Mouse (Mus musculus) olfactory bulb, adult 2 months (tissue): ENCODE measurements around the gene Arrdc2. TPM values are rescaled to one million over a fixed set of nuclear protein-coding genes. Genes with fewer than 3 reads are reported as not detected.

Source experiments
- H3K27ac ChIP-seq: fragments of 200-500 bp; 2 replicates; pipeline ENCODE4 v1.5.1; 2012; ENCODE audit warnings: low read depth, low read length; ENCODE audit not compliant: insufficient read depth
- H3K4me1 ChIP-seq: fragments of 200-500 bp; 2 replicates; pipeline ENCODE4 v1.6.1; 2012; ENCODE audit warnings: low read length; ENCODE audit not compliant: control insufficient read depth, insufficient read depth
- H3K4me3 ChIP-seq: fragments of 200-500 bp; 2 replicates; pipeline ENCODE4 v1.5.1; 2012; ENCODE audit warnings: mild to moderate bottlenecking, low read depth, low read length, moderate library complexity; ENCODE audit not compliant: insufficient read depth
- CTCF ChIP-seq: fragments of 200-500 bp; IDR thresholded peaks from 2 replicates; pipeline ENCODE4 v1.5.1; 2012; ENCODE audit warnings: low read depth, mild to moderate bottlenecking, low read length, moderate library complexity; ENCODE audit not compliant: insufficient read depth
- POLR2A ChIP-seq: fragments of 200-500 bp; IDR thresholded peaks from 2 replicates; pipeline ENCODE4 v1.6.1; 2012; ENCODE audit warnings: mild to moderate bottlenecking, low read depth, low read length, moderate library complexity; ENCODE audit not compliant: insufficient read depth
- WGBS: fragments of 180-500 bp; shearing (Covaris S2); methylation state at CpG from one replicate; pipeline ENCODE4 v1.1.7; 2018; 5-methylcytosine and 5-hydroxymethylcytosine counted together
- polyA plus RNA-seq: library from polyadenylated mRNA; stranded (reverse); fragments of >200 nt; gene quantifications from 2 replicates; pipeline ENCODE4 v1.2.4, GENCODE M21; 2012; ENCODE audit warnings: low replicate concordance; ENCODE audit not compliant: missing spikeins, insufficient read depth, insufficient read length

The Arrdc2 gene
- polyA plus RNA-seq, 1 experiment, result not detected

- no peak for TF ChIP-seq CTCF
- TF ChIP-seq POLR2A, result no peak
- 83% methylated on average over 5 of the region's 5 CpGs for WGBS
- Histone ChIP-seq H3K27ac (no peak overlapping the region), H3K4me1 (peaks cover 6% of the 10 kb centered on the region), H3K4me3 (no peak overlapping the region)
These were observed 3.8 kb upstream of the Arrdc2 start for GRCm38 (mm10) chr8:70843214-70843773.

DNA sequence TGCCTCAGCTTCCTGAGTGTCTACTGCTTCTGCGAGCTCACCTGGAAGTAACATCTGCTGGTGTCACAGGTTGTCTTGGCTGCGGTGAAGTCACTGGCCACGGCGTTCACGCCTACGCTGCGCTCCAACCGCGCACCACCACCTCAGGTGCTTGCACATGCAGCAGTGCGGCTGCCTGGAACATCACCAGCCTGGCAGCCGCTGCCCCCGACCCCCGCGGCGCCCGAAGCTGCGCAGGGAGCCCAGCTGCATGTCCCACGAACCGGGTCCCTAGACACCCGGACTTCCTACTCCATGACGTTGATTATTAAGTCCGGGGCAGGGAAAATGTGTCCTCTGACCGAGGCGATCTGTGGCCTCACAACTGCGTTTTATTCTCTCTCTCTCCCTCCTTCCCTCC, 3.0 kb upstream of the Arrdc2 start:
- Histone ChIP-seq H3K4me3 (no peak overlapping the region), H3K4me1 (peaks cover 6% of the 10 kb centered on the region), H3K27ac (no peak overlapping the region)
- TF ChIP-seq CTCF (no peak), POLR2A (no peak)
- WGBS, result 69% methylated on average over 25 of the region's 25 CpGs

DNA sequence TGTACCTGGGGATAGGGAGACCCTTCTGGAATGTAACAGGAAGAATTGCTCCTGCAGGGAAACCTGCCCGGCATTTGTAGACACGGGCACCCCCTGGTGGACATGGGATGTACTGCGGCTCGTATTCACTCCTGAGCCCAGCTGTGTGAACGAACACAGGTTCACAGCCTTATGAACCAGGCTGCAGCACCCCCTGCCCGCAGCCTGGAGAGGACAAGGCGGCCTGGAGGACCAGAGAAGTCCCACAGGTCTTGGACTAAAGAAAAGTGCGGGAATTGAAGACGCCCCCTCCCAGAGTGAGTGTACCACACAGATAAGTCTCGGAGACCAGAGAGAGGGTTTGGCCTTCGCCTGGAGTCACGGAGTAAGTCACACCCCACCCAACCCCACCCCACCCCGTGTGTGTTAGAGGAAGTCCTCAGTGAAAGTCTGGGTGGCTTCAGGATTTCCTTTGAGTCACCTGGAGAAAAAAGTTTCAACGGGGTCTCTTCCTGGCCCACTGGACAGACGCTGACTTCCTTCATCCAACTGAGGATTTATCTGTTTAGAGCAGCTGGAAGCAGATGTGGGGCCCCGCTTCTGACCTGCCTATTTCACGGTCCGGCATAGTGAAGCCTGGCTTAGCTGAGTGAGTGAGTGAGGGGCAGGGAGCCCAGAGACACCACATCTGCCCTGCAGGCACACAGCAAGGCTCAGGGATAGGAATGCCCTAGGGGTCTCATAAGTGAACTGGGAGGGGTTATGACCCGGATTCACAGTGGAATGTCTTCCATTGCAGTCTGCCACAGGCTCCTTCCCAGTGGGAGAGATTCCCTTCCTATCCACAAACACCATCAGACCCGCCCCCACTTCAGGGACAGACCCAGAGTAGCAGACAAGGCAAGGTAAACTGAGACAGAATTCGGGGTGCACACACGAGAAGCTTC, 1.9 kb upstream of the Arrdc2 start:
- no peak overlapping the region for H3K4me3 ChIP-seq
- TF ChIP-seq POLR2A, result no peak
- TF ChIP-seq CTCF, result peak; percentile 88
- 42% methylated on average over 22 of the region's 22 CpGs for WGBS
- H3K4me1 ChIP-seq, result peaks cover 6% of the 10 kb centered on the region
- H3K27ac ChIP-seq, result no peak overlapping the region

GRCm38 (mm10) chr8:70840590-70840989, 1.1 kb upstream of the Arrdc2 start:
- Histone ChIP-seq H3K27ac (no peak overlapping the region), H3K4me3 (no peak overlapping the region), H3K4me1 (peaks cover 6% of the 10 kb centered on the region)
- no peak for TF ChIP-seq POLR2A
- TF ChIP-seq CTCF, result no peak
- 52% methylated on average over 10 of the region's 10 CpGs for WGBS

DNA sequence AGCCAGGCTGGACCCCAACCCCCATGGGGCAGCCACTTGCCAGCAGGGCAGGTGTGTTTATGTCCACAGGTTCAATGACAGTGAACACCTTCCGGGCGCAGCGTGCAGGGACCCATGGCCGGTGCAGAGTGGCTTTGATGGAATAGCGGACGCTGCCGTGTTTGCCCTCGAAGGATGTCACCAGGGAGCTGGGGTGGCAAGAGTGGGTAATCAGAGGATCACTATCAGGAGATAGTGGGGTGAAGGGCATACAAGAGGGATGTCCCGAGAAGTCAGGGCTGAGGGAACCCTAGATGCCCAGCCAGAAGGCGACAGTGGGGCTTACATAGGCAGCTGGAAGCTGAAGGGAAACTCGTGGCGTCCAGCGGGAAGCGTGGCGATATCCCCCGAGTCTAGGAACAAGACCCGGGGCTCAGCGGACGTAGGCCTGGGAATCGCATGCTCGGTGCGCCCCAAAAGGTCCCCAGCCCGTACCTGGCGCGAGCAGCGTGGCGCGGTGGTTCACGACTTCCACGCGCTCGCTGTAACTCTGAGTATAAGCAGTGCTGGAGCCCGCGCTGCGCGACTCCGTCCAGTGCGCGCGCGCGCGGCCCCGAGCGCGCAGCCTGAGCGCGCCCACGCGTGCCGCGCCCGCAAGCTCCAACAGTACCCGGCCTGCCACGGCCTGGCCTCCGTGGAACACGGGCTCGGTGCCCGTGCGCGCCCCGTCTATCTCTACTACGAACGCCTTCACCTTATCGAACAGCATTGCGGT, 689 bp downstream of the Arrdc2 start:
- TF ChIP-seq CTCF (no peak), POLR2A (no peak)
- peak overlapping the region; percentile 69 for H3K4me3 ChIP-seq
- WGBS, result 2% methylated on average over 66 of the region's 66 CpGs
- peak overlapping the region; percentile 86 for H3K27ac ChIP-seq
- peaks cover 6% of the 10 kb centered on the region for H3K4me1 ChIP-seq

DNA sequence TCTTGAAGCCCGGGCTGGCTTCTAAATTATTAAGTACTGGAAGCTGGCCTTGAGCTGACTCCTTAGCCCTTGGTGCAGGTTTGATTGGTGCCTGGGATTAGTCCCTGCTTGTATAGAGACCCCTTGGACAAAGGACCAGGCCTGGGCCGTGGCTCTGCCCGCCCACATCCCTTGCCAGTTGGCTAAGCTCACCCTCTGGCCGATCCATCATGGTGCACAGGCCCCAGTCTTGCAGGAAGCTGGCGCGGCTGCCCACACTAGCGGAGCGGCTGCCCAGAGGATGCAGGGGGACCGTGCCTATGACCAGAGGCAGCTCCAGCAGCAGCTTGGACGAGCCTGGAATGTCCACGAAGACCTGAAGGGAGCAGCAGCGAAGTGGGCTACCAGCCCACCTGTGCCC, 2.9 kb downstream of the Arrdc2 start:
- WGBS, result 75% methylated on average over 12 of the region's 12 CpGs
- no peak for TF ChIP-seq POLR2A
- no peak for TF ChIP-seq CTCF
- no peak overlapping the region for H3K4me3 ChIP-seq
- H3K27ac ChIP-seq, result no peak overlapping the region
- peaks cover 9% of the 10 kb centered on the region for H3K4me1 ChIP-seq

GRCm38 (mm10) chr8:70834071-70834470, 5.4 kb downstream of the Arrdc2 start:
- Histone ChIP-seq H3K4me3 (no peak overlapping the region), H3K27ac (no peak overlapping the region), H3K4me1 (peaks cover 8% of the 10 kb centered on the region)
- WGBS, result 96% methylated on average over 3 of the region's 3 CpGs
- TF ChIP-seq CTCF, result no peak
- TF ChIP-seq POLR2A, result no peak

DNA sequence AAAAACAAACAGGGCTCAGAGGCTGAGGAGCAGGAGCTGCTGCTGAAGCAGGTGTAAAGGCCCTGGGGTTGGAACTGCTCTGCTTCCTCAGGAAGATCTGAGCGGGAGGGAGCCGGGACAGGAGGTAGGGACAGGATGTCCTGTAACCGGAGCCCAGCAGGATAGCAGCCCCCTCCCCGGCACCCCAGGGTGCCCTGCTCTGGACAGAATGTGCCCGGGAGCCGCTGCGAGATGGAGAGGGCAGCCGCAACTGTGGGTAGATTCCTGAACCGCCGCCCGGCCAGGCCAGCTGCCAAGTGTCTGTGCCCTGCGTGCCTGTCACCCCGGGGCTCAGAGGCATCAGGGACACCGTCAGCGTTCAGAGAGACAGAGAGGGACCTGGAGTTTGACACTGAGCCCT, 6.0 kb downstream of the Arrdc2 start:
- Histone ChIP-seq H3K4me3 (no peak overlapping the region), H3K27ac (no peak overlapping the region)
- WGBS, result 50% methylated on average over 15 of the region's 15 CpGs

More for the DNA sequence above, 6.0 kb downstream of the Arrdc2 start:
- H3K4me1 ChIP-seq, result peaks cover 4% of the 10 kb centered on the region
- no peak for TF ChIP-seq CTCF
- no peak for TF ChIP-seq POLR2A
